Mouse (Mus musculus): Measurements from ENCODE around the gene Ptpdc1. TPM values are rescaled to one million over a fixed set of nuclear protein-coding genes. Genes with fewer than 3 reads are reported as not detected.

Ptpdc1 gene
- polyA plus RNA-seq, 1 experiment from 2014 or later = 0.56 TPM

DNA sequence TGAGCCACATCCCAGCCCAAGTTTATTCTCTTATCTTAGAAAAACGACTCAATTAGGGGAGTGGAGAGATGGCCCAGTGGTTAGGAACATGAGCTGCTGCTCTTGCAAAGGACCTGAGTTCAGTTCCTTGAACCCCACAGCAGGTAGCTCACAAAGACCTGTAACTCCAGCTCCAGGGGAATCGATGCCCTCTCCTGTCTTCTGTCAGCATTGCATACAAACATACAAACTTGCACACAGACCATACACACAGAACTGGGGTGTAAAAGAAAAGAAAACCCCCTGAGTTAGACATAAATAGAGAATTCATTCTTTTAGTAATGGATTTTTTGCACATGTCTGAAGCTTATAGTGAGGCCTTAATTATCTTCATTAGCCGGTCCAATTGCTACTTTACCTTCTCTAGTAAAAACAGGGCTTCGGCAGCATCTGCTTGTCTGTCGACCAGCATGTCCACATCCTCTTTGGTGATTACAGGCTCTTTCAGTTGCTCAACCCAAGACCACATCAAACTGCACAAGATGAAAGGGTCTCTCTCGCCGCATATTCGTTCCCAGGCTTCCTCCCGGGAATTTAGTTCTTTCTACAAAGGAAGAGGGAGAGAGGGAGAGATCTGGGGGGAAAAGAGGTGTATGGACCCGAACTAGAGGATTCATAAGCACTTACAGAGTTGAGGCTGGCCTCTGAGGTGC, 42.6 kb downstream of the Ptpdc1 start:
- no peaks in the 10 kb centered on the region for H3K4me1 ChIP-seq (ENCODE audit: insufficient read depth)
- 63% methylated on average over 10 of the region's 10 CpGs for WGBS (ENCODE audit: insufficient replicate concordance)
- no peaks in the 10 kb centered on the region for H3K9me3 ChIP-seq (ENCODE audit: low read length)
- DNase-seq (no peak), ATAC-seq (no peak)
- H3K27me3 ChIP-seq (ENCODE audit: insufficient read depth, low read length) = no peaks in the 10 kb centered on the region
- H3K9ac ChIP-seq (replicated peaks) = no peak overlapping the region
- no peak overlapping the region for H3K27ac ChIP-seq (ENCODE audit: low read depth)
- no peak overlapping the region for H3K4me2 ChIP-seq (ENCODE audit: low read depth, low read length)
- no peak overlapping the region for H3K4me3 ChIP-seq (ENCODE audit: low read depth, low read length)
- TF ChIP-seq EP300 (IDR thresholded peaks at IDR 0.05; ENCODE audit: low read depth) = no peak
- 0 out of 2 replicates have a peak, but pooled peaks have one; percentile 7 for TF ChIP-seq CTCF (IDR thresholded peaks at IDR 0.05; ENCODE audit: low read depth)
- H3K36me3 ChIP-seq (replicated peaks; ENCODE audit: insufficient read depth, low read length) = no peaks in the 10 kb centered on the region

DNA sequence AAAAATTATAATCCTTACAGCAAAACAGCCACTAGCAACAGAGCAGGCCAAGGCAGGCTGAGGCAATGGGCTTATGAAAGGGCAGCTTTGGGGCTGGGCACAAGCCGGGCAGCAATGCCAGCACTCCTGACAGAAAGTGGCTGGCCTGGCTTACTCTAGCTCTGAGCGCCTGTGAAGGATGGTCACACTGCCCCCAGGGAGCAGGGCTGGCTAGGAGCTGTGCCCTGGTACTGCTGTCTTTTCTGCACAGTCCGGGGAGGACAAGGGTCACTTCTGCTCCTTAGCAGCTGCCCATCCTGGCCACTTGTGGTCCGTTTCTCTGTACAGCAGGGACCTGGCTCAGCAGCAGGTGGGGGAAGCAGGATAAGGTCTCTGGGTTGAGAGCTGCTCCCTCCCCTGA, 46.8 kb downstream of the Ptpdc1 start:
- H3K9me3 ChIP-seq (ENCODE audit: low read length) = no peaks in the 10 kb centered on the region
- ATAC-seq (no peak), DNase-seq (no peak)
- no peak for TF ChIP-seq CTCF (IDR thresholded peaks at IDR 0.05; ENCODE audit: low read depth)
- no peak for TF ChIP-seq EP300 (IDR thresholded peaks at IDR 0.05; ENCODE audit: low read depth)
- no peak overlapping the region for H3K4me2 ChIP-seq (ENCODE audit: low read depth, low read length)
- no peak overlapping the region for H3K4me3 ChIP-seq (ENCODE audit: low read depth, low read length)
- no peaks in the 10 kb centered on the region for H3K4me1 ChIP-seq (ENCODE audit: insufficient read depth)
- no peaks in the 10 kb centered on the region for H3K36me3 ChIP-seq (replicated peaks; ENCODE audit: insufficient read depth, low read length)
- H3K9ac ChIP-seq (replicated peaks) = no peak overlapping the region
- WGBS (ENCODE audit: insufficient replicate concordance) = 71% methylated on average over 4 of the region's 4 CpGs
- no peak overlapping the region for H3K27ac ChIP-seq (ENCODE audit: low read depth)
- no peaks in the 10 kb centered on the region for H3K27me3 ChIP-seq (ENCODE audit: insufficient read depth, low read length)

DNA sequence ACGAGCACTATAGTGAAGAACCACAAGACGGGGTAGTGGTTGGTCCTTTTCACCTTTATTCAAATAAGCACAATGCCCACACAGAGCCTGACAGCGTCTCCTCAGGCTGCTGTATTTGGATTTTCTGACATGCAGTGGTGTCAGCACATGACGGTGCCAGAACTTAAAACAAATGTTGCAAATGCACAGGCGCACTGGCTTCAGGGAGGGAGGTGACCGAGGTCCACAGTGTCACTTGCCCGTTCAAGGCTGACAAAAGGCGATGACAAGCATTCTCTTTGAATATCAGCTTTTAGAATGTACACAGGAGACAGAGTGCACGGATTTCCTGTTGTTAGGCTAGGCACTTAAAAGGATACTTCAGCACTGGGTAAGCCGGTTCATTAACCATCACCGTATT, 47.6 kb downstream of the Ptpdc1 start:
- no peaks in the 10 kb centered on the region for H3K27me3 ChIP-seq (ENCODE audit: insufficient read depth, low read length)
- no peaks in the 10 kb centered on the region for H3K4me1 ChIP-seq (ENCODE audit: insufficient read depth)
- H3K4me3 ChIP-seq (ENCODE audit: low read depth, low read length) = no peak overlapping the region
- ATAC-seq (no peak), DNase-seq (no peak)
- TF ChIP-seq EP300 (IDR thresholded peaks at IDR 0.05; ENCODE audit: low read depth) (no peak), CTCF (IDR thresholded peaks at IDR 0.05; ENCODE audit: low read depth) (no peak)
- no peak overlapping the region for H3K27ac ChIP-seq (ENCODE audit: low read depth)
- H3K9ac ChIP-seq (replicated peaks) = no peak overlapping the region
- no peaks in the 10 kb centered on the region for H3K36me3 ChIP-seq (replicated peaks; ENCODE audit: insufficient read depth, low read length)
- no peaks in the 10 kb centered on the region for H3K9me3 ChIP-seq (ENCODE audit: low read length)
- no peak overlapping the region for H3K4me2 ChIP-seq (ENCODE audit: low read depth, low read length)
- WGBS (ENCODE audit: insufficient replicate concordance) = 57% methylated on average over 11 of the region's 11 CpGs

DNA sequence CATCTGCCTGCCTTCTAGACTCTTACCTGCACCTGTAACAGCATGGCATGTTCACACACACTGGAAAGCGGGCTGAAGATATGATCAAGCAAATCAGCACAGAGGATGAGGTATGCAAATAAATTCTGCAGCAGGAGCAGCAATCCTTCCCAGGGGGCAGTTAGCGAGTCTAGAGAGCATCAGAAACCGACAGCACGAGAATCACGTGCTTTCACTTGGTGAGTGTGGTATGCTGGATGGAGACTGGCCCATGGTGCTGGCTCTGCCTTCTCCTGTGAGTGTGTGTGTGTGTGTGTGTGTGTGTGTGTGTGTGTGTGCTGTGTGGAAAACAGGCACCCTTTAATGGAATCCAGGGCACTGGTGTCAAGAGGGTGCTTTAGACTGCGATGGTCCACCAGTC, 48.5 kb downstream of the Ptpdc1 start:
- no peak for TF ChIP-seq CTCF (IDR thresholded peaks at IDR 0.05; ENCODE audit: low read depth)
- TF ChIP-seq EP300 (IDR thresholded peaks at IDR 0.05; ENCODE audit: low read depth) = no peak
- 70% methylated on average over 6 of the region's 6 CpGs for WGBS (ENCODE audit: insufficient replicate concordance)
- Histone ChIP-seq H3K4me2 (ENCODE audit: low read depth, low read length) (no peak overlapping the region), H3K27ac (ENCODE audit: low read depth) (no peak overlapping the region), H3K36me3 (replicated peaks; ENCODE audit: insufficient read depth, low read length) (no peaks in the 10 kb centered on the region), H3K4me3 (ENCODE audit: low read depth, low read length) (no peak overlapping the region), H3K4me1 (ENCODE audit: insufficient read depth) (no peaks in the 10 kb centered on the region), H3K27me3 (ENCODE audit: insufficient read depth, low read length) (no peaks in the 10 kb centered on the region), H3K9ac (replicated peaks) (no peak overlapping the region), H3K9me3 (ENCODE audit: low read length) (no peaks in the 10 kb centered on the region)
- DNase-seq (no peak), ATAC-seq (no peak)

- Histone ChIP-seq H3K4me2 (ENCODE audit: low read depth, low read length) (no peak overlapping the region), H3K27me3 (ENCODE audit: insufficient read depth, low read length) (no peaks in the 10 kb centered on the region), H3K9ac (replicated peaks) (no peak overlapping the region), H3K4me3 (ENCODE audit: low read depth, low read length) (no peak overlapping the region), H3K4me1 (ENCODE audit: insufficient read depth) (no peaks in the 10 kb centered on the region), H3K27ac (ENCODE audit: low read depth) (no peak overlapping the region), H3K36me3 (replicated peaks; ENCODE audit: insufficient read depth, low read length) (no peaks in the 10 kb centered on the region), H3K9me3 (ENCODE audit: low read length) (no peaks in the 10 kb centered on the region)
- TF ChIP-seq CTCF (IDR thresholded peaks at IDR 0.05; ENCODE audit: low read depth) = no peak
- no peak for TF ChIP-seq EP300 (IDR thresholded peaks at IDR 0.05; ENCODE audit: low read depth)
- DNase-seq (no peak), ATAC-seq (no peak)
- 72% methylated on average over 6 of the region's 6 CpGs for WGBS (ENCODE audit: insufficient replicate concordance)
Observed at GRCm38 (mm10) chr13:48574718-48575117, 50.7 kb downstream of the Ptpdc1 start.

GRCm38 (mm10) chr13:48573525-48574355, 51.7 kb downstream of the Ptpdc1 start:
- TF ChIP-seq EP300 (IDR thresholded peaks at IDR 0.05; ENCODE audit: low read depth) (no peak), CTCF (IDR thresholded peaks at IDR 0.05; ENCODE audit: low read depth) (no peak)
- 49% methylated on average over 19 of the region's 19 CpGs for WGBS (ENCODE audit: insufficient replicate concordance)
- no peak for DNase-seq
- Histone ChIP-seq H3K4me3 (ENCODE audit: low read depth, low read length) (no peak overlapping the region), H3K36me3 (replicated peaks; ENCODE audit: insufficient read depth, low read length) (no peaks in the 10 kb centered on the region), H3K4me2 (ENCODE audit: low read depth, low read length) (no peak overlapping the region), H3K27ac (ENCODE audit: low read depth) (no peak overlapping the region), H3K27me3 (ENCODE audit: insufficient read depth, low read length) (no peaks in the 10 kb centered on the region), H3K9me3 (ENCODE audit: low read length) (no peaks in the 10 kb centered on the region), H3K4me1 (ENCODE audit: insufficient read depth) (no peaks in the 10 kb centered on the region), H3K9ac (replicated peaks) (no peak overlapping the region)
- ATAC-seq = no peak

Measured in liver, postnatal 0 days (tissue).